9 mouse cellular contexts compared by ENCODE assay signal in the genomic region with DNA sequence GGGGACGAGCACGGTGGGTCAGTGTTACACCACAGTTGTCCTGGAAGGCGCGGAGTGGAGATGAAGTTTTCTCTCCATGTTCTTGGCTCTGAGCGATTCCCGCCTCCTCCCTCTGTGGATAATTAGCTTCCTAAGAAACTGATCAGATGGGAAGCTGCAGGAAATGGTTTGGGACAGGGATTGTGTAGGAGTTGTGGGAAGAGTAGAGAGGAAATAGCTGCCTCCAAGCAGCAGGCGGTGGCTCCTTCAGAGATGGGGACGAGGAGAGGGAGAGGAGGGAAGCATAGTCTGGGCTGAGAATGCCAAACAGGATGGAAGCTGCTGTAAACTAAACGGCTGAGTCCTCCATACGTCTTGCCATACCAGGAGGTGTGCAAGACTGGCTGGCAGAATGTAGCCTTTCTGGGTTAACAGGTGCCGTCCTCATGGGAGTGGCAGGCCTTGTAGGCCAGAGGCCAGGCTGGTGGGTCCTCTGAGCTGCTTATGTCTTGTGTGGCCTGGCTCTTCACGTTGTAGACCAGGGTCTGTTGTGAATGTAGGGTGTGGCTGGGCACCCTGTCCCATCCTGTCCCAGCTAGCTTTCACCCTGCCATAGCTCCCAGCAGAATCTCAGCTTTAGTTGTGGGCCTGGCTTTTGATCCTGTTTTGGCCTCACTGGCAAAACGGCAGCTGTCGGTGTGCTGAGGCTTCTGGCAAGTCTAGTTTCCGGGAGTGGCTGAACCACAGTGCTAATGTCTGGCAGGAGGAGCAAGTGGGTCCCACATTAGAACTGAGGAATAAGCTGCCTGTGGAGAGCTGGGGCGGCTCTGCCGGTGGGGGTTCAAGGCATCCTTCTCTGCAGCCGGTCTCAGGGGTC. TPM values are rescaled to one million over a fixed set of nuclear protein-coding genes. Genes with fewer than 3 reads are reported as not detected.
DNase-seq lines count a peak whose midpoint lies in the region; ATAC-seq lines count a peak whose summit lies in the region.
"Had no signal": no experiment of that assay in that cellular context is flagged by ENCODE, and none has a peak within 500 bp of the region (broad histone marks: within the 10 kb centered on the region; RNA-seq: fewer than 3 reads in every experiment).

No protein-coding gene starts in this region.

- H3K27ac ChIP-seq in heart, embryonic 12.5 days (ENCODE audit: poor library complexity, severe bottlenecking), result peak overlapping the region; percentile 59
- peak overlapping the region; percentile 80 for H3K27ac ChIP-seq in liver, embryonic 12.5 days

- H3K36me3 ChIP-seq in heart, embryonic 12.5 days, result no peaks in the 10 kb centered on the region
- H3K36me3 ChIP-seq in liver, embryonic 12.5 days, result peaks cover 5% of the 10 kb centered on the region; the same call in 1 of the 2 replicates

- no peak overlapping the region for H3K4me3 ChIP-seq in heart, embryonic 12.5 days
- H3K4me3 ChIP-seq in liver, embryonic 12.5 days, result no peak overlapping the region

- peak; percentile 62 to 63 for DNase-seq in heart, adult 18-20 months
- no peak for DNase-seq in heart, adult 8-10 months (ENCODE audit: low spot score)
- DNase-seq in cerebellum, adult 9-11 months, result peak; percentile 68
- DNase-seq in embryo, embryonic 11 days, result no peak
- no peak for DNase-seq in MN1 (ENCODE audit: low spot score)

- peak overlapping the region; percentile 34; the same call in 1 of the 2 replicates for H3K9ac ChIP-seq in heart, embryonic 12.5 days
- H3K9ac ChIP-seq in liver, embryonic 12.5 days, result 0 out of 2 replicates have a peak overlapping the region, but pooled peaks have one; percentile 36

- no peak for ATAC-seq in heart, embryonic 12.5 days (ENCODE audit: insufficient number of reproducible peaks, low FRiP score)
- no peak for ATAC-seq in liver, embryonic 12.5 days
- no peak for ATAC-seq in granulocyte monocyte progenitor cell, adult 5-6 weeks (replicated peaks; ENCODE audit: poor library complexity, severe bottlenecking)
- ATAC-seq: midbrain, embryonic 16.5 days had no signal

- no peaks in the 10 kb centered on the region for H3K27me3 ChIP-seq in heart, embryonic 12.5 days (replicated peaks)
- no peaks in the 10 kb centered on the region for H3K27me3 ChIP-seq in liver, embryonic 12.5 days (replicated peaks)

- H3K9me3 ChIP-seq in heart, embryonic 12.5 days (replicated peaks), result no peaks in the 10 kb centered on the region
- H3K9me3 ChIP-seq in liver, embryonic 12.5 days (replicated peaks), result no peaks in the 10 kb centered on the region

- WGBS in heart, embryonic 12.5 days, result 68% methylated on average over 18 of the region's 18 CpGs
- WGBS in liver, embryonic 12.5 days (ENCODE audit: insufficient replicate concordance), result 70% methylated on average over 18 of the region's 18 CpGs

- peaks cover 58% of the 10 kb centered on the region for H3K4me1 ChIP-seq in heart, embryonic 12.5 days (replicated peaks)
- H3K4me1 ChIP-seq in liver, embryonic 12.5 days, result peaks cover 71% of the 10 kb centered on the region

- no peak overlapping the region for H3K4me2 ChIP-seq in heart, embryonic 12.5 days
- H3K4me2 ChIP-seq in liver, embryonic 12.5 days, result peak overlapping the region; percentile 59

RNA-seq across cellular contexts. Expression of a gene that starts 21.9 kb away (rescaled TPM):
- total RNA-seq in heart, adult 18-20 months (2021), result 10 to 100 TPM; 17.6 to 19.6 TPM
- 10 to 100 TPM; 16.0 to 21.9 (median 16.5) TPM for total RNA-seq in heart, adult 8-10 months (2022)
- polyA plus RNA-seq in heart, embryonic 12.5 days (2016; fragmentation: Nextera tagmentation; extraction: Ambion mirVana), result 7.3 and 8.8 TPM in 2 replicates
- 4.2 and 4.9 TPM in 2 replicates for polyA plus RNA-seq in liver, embryonic 12.5 days (2016; fragmentation: Nextera tagmentation; extraction: Ambion mirVana)
- total RNA-seq in granulocyte monocyte progenitor cell, adult 5-6 weeks (2014; fragmentation: Nextera tagmentation), result 17.4 and 22.1 TPM in 2 replicates
- 9.9 and 14.6 TPM in 2 replicates for total RNA-seq in granulocyte monocyte progenitor cell, adult 5-6 weeks (2017)

RNA-seq across cellular contexts. Expression of a gene that starts 38.1 kb away (rescaled TPM):
- total RNA-seq in heart, adult 18-20 months (2021), result 10 to 100 TPM; 71.9 to 73.6 TPM
- 10 to 100 TPM; 77.3 to 94.3 (median 79.2) TPM for total RNA-seq in heart, adult 8-10 months (2022)
- 16.1 and 17.9 TPM in 2 replicates for polyA plus RNA-seq in heart, embryonic 12.5 days (2016; fragmentation: Nextera tagmentation; extraction: Ambion mirVana)
- polyA plus RNA-seq in liver, embryonic 12.5 days (2016; fragmentation: Nextera tagmentation; extraction: Ambion mirVana), result 10.0 and 11.2 TPM in 2 replicates
- total RNA-seq in granulocyte monocyte progenitor cell, adult 5-6 weeks (2014; fragmentation: Nextera tagmentation), result 10.2 and 10.7 TPM in 2 replicates
- total RNA-seq in granulocyte monocyte progenitor cell, adult 5-6 weeks (2017), result 7.2 and 9.1 TPM in 2 replicates

Comparison
In these comparisons a context has a peak if more than half of its experiments do, and no peak if none do; other contexts are left out.
1. DNase-seq: peak in heart, adult 18-20 months (2 of 2) and cerebellum, adult 9-11 months (single experiment); none in heart, adult 8-10 months (single experiment), embryo, embryonic 11 days (single experiment) and MN1 (single experiment).
2. RNA of a gene that starts 38.1 kb away (total RNA-seq): 77.3 to 94.3 TPM in heart, adult 8-10 months and 71.9 to 73.6 TPM in heart, adult 18-20 months; 7.2 to 10.7 TPM in granulocyte monocyte progenitor cell, adult 5-6 weeks; every median in the first group is over 4 times any median in the second.